Mouse (Mus musculus) CD4-positive, CD25-positive, alpha-beta regulatory T cell, adult 4 months (primary cell): ENCODE data around the gene Erbin. TPM values are rescaled to one million over a fixed set of nuclear protein-coding genes. Genes with fewer than 3 reads are reported as not detected.

Experiments used
- ATAC-seq: one replicate; pipeline ENCODE4 v1.8.0; 2017
- polyA plus RNA-seq, 2 experiments: library from polyadenylated mRNA; unstranded; fragments of 100-300 nt; shearing (Covaris generic); gene quantifications; one replicate each; pipeline ENCODE4 v1.2.1; 2017

The Erbin gene
- polyA plus RNA-seq, 2 experiments from 2014 or later: 31.4 to 43.7 TPM

GRCm38 (mm10) chr13:103806210-103806851 is 114.0 kb downstream of the Erbin start:
- no peak for ATAC-seq

- no peak for ATAC-seq
Observed at GRCm38 (mm10) chr13:103803721-103804120, 116.6 kb downstream of the Erbin start.

GRCm38 (mm10) chr13:103801021-103801420 is 119.3 kb downstream of the Erbin start:
- no peak for ATAC-seq

GRCm38 (mm10) chr13:103794688-103795543 is 125.4 kb downstream of the Erbin start:
- no peak for ATAC-seq

GRCm38 (mm10) chr13:103779922-103780585 is 140.3 kb downstream of the Erbin start:
- ATAC-seq: peak; percentile 47

- ATAC-seq: no peak
Observed at GRCm38 (mm10) chr13:103777126-103777525, 143.2 kb downstream of the Erbin start.

GRCm38 (mm10) chr13:103774119-103774757 is 146.1 kb downstream of the Erbin start, which contains the start of gene Srek1:
Srek1 (minus strand) TSS chr13:103774608.
- peak; percentile 82 for ATAC-seq

- ATAC-seq: peak; percentile 63
Observed at GRCm38 (mm10) chr13:103773407-103774118, 146.8 kb downstream of the Erbin start.

- ATAC-seq: no peak
Observed at GRCm38 (mm10) chr13:103772917-103773316, 147.4 kb downstream of the Erbin start.

GRCm38 (mm10) chr13:103770821-103771220 is 149.5 kb downstream of the Erbin start:
- ATAC-seq: no peak

Other genes with a start within 250 kb of the Erbin start
- 10 to 100 TPM; 65.6 to 66.1 TPM for gene Srek1, start 145.9 kb downstream of the Erbin start, polyA plus RNA-seq
- gene Nln, start 189.1 kb upstream of the Erbin start, polyA plus RNA-seq: 10 to 100 TPM in 1 of 2 experiments, 1 to 10 TPM in 1; 8.4 to 10.9 TPM
- gene Sgtb, start 189.2 kb upstream of the Erbin start, polyA plus RNA-seq: under 1 TPM; 0.17 to 0.71 TPM